Mouse (Mus musculus) midbrain, embryonic 14.5 days (tissue): ENCODE measurements around the gene Ipo13. TPM values are rescaled to one million over a fixed set of nuclear protein-coding genes. Genes with fewer than 3 reads are reported as not detected.

Experiments
- ATAC-seq: fragments of 200-750 bp; cut with Nextera tagmentation; 2 replicates; pipeline ENCODE4 v1.8.0; 2017; ENCODE audit warnings: moderate number of reproducible peaks, moderate library complexity; ENCODE audit not compliant: low FRiP score, low TSS enrichment
- DNase-seq: peaks from one replicate; pipeline ENCODE4 v3.0.0-alpha.2; 2015
- H3K27ac ChIP-seq: fragments of 300-500 bp; sonication (generic); replicated peaks from 2 replicates; pipeline ENCODE4 v1.5.1; 2014; ENCODE audit warnings: mild to moderate bottlenecking, low read depth, low read length, moderate library complexity
- H3K27me3 ChIP-seq: fragments of 300-500 bp; sonication (generic); 2 replicates; pipeline ENCODE4 v1.6.1; 2014; ENCODE audit warnings: low read length, control low read depth, mixed read lengths; ENCODE audit not compliant: control insufficient read depth, insufficient read depth
- H3K36me3 ChIP-seq: fragments of 300-500 bp; sonication (generic); 2 replicates; pipeline ENCODE4 v1.6.1; 2014; ENCODE audit warnings: low read length, control low read depth; ENCODE audit not compliant: control insufficient read depth, insufficient read depth
- H3K4me1 ChIP-seq: fragments of 300-500 bp; sonication (generic); 2 replicates; pipeline ENCODE4 v1.6.1; 2014; ENCODE audit warnings: mild to moderate bottlenecking, antibody characterized with exemption, low read length, control low read depth; ENCODE audit not compliant: control insufficient read depth, insufficient read depth
- H3K4me2 ChIP-seq: fragments of 300-500 bp; sonication (generic); 2 replicates; pipeline ENCODE4 v1.6.1; 2014; ENCODE audit warnings: mild to moderate bottlenecking, low read length, moderate library complexity
- H3K4me3 ChIP-seq: fragments of 300-500 bp; sonication (generic); replicated peaks from 2 replicates; pipeline ENCODE4 v1.5.1; 2014; ENCODE audit warnings: low read depth, low read length
- H3K9ac ChIP-seq: fragments of 300-500 bp; sonication (generic); replicated peaks from 2 replicates; pipeline ENCODE4 v1.6.1; 2014; ENCODE audit warnings: mild to moderate bottlenecking, low read length, moderate library complexity
- H3K9me3 ChIP-seq: fragments of 300-500 bp; sonication (generic); 2 replicates; pipeline ENCODE4 v1.6.1; 2016; ENCODE audit warnings: low read length, control low read depth, mixed read lengths; ENCODE audit not compliant: control insufficient read depth
- WGBS: fragments of 180-500 bp; shearing (Covaris S2); extraction: QIAGEN DNeasy Blood & Tissue Kit; methylation state at CpG from one replicate; pipeline ENCODE4 v1.1.7; 2014; 5-methylcytosine and 5-hydroxymethylcytosine counted together
- polyA plus RNA-seq: library from polyadenylated mRNA; unstranded; fragments of >200 nt; fragmentation: Nextera tagmentation; extraction: Ambion mirVana; gene quantifications from 2 replicates; pipeline ENCODE4 v1.2.1, GENCODE M21; 2014

Gene Ipo13
- polyA plus RNA-seq, 1 experiment from 2014 or later, result 62.7 TPM

DNA sequence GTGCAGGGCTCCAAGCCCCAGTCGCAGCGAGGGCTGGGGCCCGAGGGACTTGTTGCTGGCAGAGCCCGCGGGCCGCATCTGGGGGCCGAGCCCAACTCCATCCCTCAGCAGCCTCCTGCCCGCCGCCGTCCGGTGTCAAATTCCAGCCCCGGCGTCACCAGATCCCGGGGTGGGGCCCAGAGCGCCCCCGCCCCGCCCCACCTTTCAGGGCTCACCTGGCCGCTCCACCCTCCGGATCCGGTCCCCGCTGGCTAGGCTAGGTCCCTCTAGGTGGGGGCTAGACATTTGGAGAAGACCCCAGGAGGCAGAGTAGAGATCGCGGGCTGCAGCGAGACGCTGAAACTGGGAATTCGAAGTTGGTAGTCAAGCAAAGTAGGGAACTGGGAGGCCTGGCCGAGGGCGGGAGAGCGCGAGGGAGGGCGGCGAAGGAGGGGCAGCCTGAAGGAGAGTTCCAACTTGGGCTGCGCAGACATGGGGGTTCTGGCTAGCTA, 14.6 kb upstream of the Ipo13 start, which contains the start of gene Artn:
TSS of gene Artn (minus strand) at position 373 of the 491 bp plus-strand sequence.
- peak within 1 kb of the TSS; percentile 34; the same call in 1 of the 2 replicates for H3K9ac ChIP-seq
- H3K9me3 ChIP-seq, result no peaks in the 10 kb centered on the region
- no peaks in the 10 kb centered on the region for H3K36me3 ChIP-seq
- H3K4me2 ChIP-seq, result peak within 1 kb of the TSS; percentile 47
- peaks cover 16% of the 10 kb centered on the region for H3K4me1 ChIP-seq
- H3K27ac ChIP-seq, result no peak within 1 kb of the TSS
- DNase-seq (no peak), ATAC-seq (no peak)
- under 1% methylated on average over 33 of the region's 33 CpGs for WGBS
- H3K4me3 ChIP-seq, result peak within 1 kb of the TSS; percentile 24; the same call in 1 of the 2 replicates
- H3K27me3 ChIP-seq, result peaks cover 46% of the 10 kb centered on the region

DNA sequence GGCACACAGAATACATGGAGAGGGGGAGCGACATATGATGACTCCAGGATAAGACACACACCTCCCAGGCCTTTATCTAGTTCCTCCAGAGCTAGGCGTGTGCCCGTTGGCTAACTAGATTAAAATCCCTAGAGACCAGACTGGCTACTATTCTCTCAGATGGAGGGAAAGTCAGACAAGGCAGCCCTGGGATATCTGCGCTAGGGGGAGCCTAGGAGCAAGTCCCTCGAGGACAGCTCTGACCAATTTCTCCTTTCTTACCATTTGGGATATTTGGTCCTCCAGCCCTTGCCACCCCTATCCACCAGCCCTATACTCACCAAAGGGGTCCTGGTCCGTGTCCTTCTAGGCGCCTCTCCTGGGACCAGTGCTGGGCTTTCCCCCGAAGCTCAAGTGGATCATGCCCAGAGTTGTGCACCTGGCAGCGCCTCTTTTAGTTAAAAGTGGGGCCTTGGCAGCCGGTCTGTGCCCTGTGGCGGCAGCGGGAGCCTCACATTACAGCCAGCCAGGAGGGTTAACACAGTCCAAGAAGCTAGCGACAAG, 14.0 kb upstream of the Ipo13 start:
- WGBS, result 3% methylated on average over 13 of the region's 13 CpGs
- H3K4me2 ChIP-seq, result peak overlapping the region; percentile 47
- H3K4me1 ChIP-seq, result peaks cover 16% of the 10 kb centered on the region
- no peaks in the 10 kb centered on the region for H3K36me3 ChIP-seq
- H3K27ac ChIP-seq, result no peak overlapping the region
- ATAC-seq (no peak), DNase-seq (peak; percentile 69)
- no peaks in the 10 kb centered on the region for H3K9me3 ChIP-seq
- H3K4me3 ChIP-seq, result no peak overlapping the region
- H3K27me3 ChIP-seq, result peaks cover 46% of the 10 kb centered on the region
- H3K9ac ChIP-seq, result no peak overlapping the region

DNA sequence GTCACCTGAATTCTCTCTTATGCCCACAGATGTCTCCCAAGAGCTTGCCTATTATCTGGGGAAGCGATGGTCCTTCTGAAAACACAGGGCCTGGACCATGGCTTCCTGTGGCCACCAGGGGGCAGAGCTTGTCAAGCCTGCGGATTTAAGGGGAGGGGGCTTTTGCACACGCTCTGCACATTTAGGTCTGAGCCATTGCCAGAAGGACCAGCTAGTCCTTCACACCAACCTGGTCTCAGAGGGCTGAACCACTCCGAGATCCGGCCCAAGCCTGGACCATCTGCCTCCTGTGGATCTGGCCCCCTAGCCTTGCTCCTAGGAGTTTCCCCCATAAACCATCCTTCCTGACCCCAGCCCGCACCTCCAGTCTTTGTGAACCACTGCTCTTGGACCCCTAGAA, 13.4 kb upstream of the Ipo13 start:
- peak; percentile 88 for DNase-seq
- H3K4me1 ChIP-seq, result peaks cover 16% of the 10 kb centered on the region
- no peaks in the 10 kb centered on the region for H3K36me3 ChIP-seq
- H3K27me3 ChIP-seq, result peaks cover 46% of the 10 kb centered on the region
- WGBS, result 13% methylated on average over 6 of the region's 6 CpGs
- H3K9me3 ChIP-seq, result no peaks in the 10 kb centered on the region
- peak; percentile 10; the same call in 1 of the 2 replicates for ATAC-seq
- H3K27ac ChIP-seq, result no peak overlapping the region
- no peak overlapping the region for H3K4me3 ChIP-seq
- no peak overlapping the region for H3K4me2 ChIP-seq
- H3K9ac ChIP-seq, result no peak overlapping the region

DNA sequence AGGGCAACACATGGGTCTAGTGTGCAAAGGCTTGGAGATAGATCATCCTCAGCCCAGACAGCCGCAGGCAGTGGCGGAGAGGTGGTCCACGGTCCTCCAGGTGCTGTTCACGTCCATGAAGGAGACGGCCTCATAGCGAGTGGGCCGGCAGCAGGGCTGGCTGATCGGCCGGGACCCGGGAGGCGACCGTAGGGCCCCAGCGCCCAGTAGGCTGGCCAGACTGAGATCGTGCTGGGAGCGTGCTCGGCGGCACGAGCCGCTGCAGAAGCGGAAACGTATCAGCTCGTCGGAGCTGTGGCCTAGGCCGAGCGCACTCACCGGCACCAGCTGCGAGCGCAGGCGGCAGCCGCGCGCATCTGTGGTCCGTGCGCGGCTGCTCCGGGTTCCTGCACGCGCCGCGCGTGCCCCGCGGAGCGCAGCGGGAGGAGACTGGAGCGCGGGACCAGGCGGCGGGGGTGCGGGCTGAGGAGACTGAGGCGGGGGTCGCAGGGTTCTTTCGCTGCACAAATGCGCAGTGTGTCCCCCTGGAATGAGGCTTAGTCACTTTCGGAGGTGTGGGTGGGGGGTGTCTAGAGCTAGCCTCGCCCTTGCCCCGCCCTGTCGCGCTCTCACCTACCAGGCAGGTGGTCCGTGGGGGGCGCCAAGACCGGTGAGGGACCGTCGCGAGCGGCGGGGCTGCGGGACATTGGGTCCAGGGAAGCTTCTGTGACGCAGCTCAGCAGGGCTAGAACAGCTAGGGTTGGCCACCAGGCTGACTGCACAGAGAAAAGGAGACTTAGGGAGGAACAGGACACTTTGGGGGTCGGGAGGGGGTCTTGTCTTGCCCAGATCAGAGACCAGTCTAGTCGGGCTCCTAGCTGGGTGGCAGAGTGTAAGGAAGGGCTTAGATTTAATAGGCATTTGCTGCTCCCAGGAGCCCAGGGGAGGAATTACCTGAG, 12.0 kb upstream of the Ipo13 start:
- peak overlapping the region; percentile 47 for H3K4me3 ChIP-seq
- peaks cover 16% of the 10 kb centered on the region for H3K4me1 ChIP-seq
- H3K27me3 ChIP-seq, result peaks cover 46% of the 10 kb centered on the region
- WGBS, result under 1% methylated on average over 71 of the region's 71 CpGs
- H3K4me2 ChIP-seq, result peak overlapping the region; percentile 92
- peak overlapping the region; percentile 60 for H3K9ac ChIP-seq
- ATAC-seq, result peak; percentile 77
- peak; percentile 89 for DNase-seq
- H3K9me3 ChIP-seq, result no peaks in the 10 kb centered on the region
- H3K36me3 ChIP-seq, result no peaks in the 10 kb centered on the region
- peak overlapping the region; percentile 28; the same call in 1 of the 2 replicates for H3K27ac ChIP-seq

DNA sequence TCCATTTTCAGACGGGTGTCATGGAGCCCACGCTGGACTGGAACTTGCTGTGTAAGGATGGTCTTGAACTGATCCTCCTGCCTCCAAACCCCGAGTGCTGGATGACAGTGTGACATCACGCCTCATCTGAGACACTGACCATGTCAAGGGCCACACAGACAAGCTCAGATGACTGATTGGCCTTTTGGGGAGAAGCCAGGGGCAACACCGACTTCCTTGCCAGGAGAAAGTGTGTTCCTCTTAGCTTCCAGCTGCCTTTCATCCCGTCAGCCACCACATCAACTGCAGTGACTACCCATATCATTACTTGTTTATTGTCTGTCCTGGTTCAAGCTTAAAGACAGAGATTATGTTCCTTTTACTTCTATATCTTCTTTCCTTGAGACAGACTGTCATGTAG, 10.1 kb upstream of the Ipo13 start:
- H3K27ac ChIP-seq, result no peak overlapping the region
- H3K27me3 ChIP-seq, result peaks cover 40% of the 10 kb centered on the region; the same call in 1 of the 2 replicates
- no peak overlapping the region for H3K9ac ChIP-seq
- DNase-seq (no peak), ATAC-seq (no peak)
- no peaks in the 10 kb centered on the region for H3K36me3 ChIP-seq
- no peaks in the 10 kb centered on the region for H3K9me3 ChIP-seq
- 61% methylated on average over 6 of the region's 6 CpGs for WGBS
- peaks cover 16% of the 10 kb centered on the region for H3K4me1 ChIP-seq
- no peak overlapping the region for H3K4me3 ChIP-seq
- H3K4me2 ChIP-seq, result no peak overlapping the region

DNA sequence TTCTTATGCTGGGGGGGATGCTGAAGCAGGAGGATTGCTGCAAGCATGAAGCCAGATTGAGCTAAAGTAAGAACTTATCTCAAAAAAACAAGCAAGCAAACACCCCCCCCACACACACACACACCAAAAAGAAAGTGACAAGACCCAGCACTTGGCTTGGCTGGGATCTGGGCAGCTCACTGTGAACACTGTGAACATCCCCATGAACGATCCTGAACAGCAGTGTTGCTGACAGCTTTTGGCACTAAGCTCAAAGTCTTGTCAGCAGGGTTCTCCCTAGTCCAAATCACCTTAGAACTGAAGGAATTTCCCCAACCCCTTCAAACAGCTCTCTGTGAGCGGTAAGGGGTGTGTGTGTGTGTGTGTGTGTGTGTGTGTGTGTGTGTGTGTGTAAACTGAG, 8.7 kb upstream of the Ipo13 start:
- 64% methylated on average over 2 of the region's 2 CpGs for WGBS
- H3K4me2 ChIP-seq, result no peak overlapping the region
- DNase-seq (no peak), ATAC-seq (no peak)
- H3K36me3 ChIP-seq, result no peaks in the 10 kb centered on the region
- peaks cover 6% of the 10 kb centered on the region; the same call in 1 of the 2 replicates for H3K4me1 ChIP-seq
- no peak overlapping the region for H3K27ac ChIP-seq
- peaks cover 28% of the 10 kb centered on the region; the same call in 1 of the 2 replicates for H3K27me3 ChIP-seq
- H3K9ac ChIP-seq, result no peak overlapping the region
- H3K4me3 ChIP-seq, result no peak overlapping the region
- no peaks in the 10 kb centered on the region for H3K9me3 ChIP-seq

DNA sequence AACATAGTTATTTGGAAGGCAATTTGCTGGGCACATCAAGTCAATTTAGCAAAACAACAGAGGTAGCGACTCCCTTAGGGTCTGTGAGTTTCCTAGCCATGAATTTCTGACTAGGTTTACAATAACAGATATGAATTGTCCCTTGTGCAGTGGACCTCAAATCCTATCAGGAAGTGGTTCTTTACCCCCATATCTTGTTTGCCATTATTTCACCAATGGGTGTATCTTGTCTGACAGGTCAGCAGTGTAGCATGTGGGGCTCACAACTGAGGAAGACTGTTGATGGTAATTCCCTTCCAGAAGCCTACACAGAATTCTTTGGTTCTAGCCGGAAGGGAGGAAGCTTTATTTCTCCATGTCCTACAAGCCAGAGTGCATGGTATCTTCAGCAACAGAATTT, 6.6 kb upstream of the Ipo13 start:
- Histone ChIP-seq H3K4me2 (no peak overlapping the region), H3K27me3 (peaks cover 11% of the 10 kb centered on the region; the same call in 1 of the 2 replicates), H3K4me1 (no peaks in the 10 kb centered on the region), H3K4me3 (no peak overlapping the region), H3K9ac (no peak overlapping the region), H3K36me3 (no peaks in the 10 kb centered on the region), H3K9me3 (no peaks in the 10 kb centered on the region), H3K27ac (no peak overlapping the region)
- DNase-seq (no peak), ATAC-seq (no peak)
- WGBS, result 91% methylated on average over 2 of the region's 2 CpGs

DNA sequence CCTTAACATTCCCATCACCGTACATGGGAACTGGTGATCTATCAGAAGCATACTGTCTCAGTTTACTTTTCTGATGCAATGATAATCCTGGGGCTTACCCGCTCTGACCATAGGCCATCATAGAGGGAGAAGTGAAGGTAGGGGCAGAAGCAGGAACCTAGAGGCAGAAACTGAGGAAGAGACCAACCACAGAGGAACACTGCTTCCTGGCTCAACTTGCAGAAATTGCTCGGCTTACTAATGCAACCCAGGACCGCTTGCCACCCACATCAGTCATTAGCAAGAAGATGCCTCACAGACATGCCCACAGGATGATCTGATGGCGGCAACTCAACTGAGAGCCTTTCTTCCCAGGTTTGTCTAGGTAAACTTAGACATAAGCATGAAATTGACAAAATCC, 4.0 kb upstream of the Ipo13 start:
- Histone ChIP-seq H3K4me2 (no peak overlapping the region), H3K9me3 (no peaks in the 10 kb centered on the region), H3K4me1 (peaks cover 13% of the 10 kb centered on the region), H3K36me3 (no peaks in the 10 kb centered on the region), H3K4me3 (no peak overlapping the region), H3K9ac (no peak overlapping the region), H3K27me3 (no peaks in the 10 kb centered on the region), H3K27ac (no peak overlapping the region)
- ATAC-seq (no peak), DNase-seq (no peak)
- WGBS, result 93% methylated on average over 5 of the region's 5 CpGs
